Mouse (Mus musculus) lung, adult 2 months (tissue): ENCODE results near the gene Rab39.

Experiments used
- CTCF ChIP-seq: fragments of 200-500 bp; IDR thresholded peaks from 2 replicates; pipeline ENCODE4 v1.5.1; 2011; ENCODE audit warnings: mild to moderate bottlenecking, low read length, control low read depth; ENCODE audit not compliant: insufficient read depth
- POLR2A ChIP-seq: fragments of 200-500 bp; IDR thresholded peaks from 2 replicates; pipeline ENCODE4 v1.6.1; 2011; ENCODE audit warnings: low read depth, mild to moderate bottlenecking, control low read depth, low read length, borderline replicate concordance; ENCODE audit errors: extremely low read depth

DNA sequence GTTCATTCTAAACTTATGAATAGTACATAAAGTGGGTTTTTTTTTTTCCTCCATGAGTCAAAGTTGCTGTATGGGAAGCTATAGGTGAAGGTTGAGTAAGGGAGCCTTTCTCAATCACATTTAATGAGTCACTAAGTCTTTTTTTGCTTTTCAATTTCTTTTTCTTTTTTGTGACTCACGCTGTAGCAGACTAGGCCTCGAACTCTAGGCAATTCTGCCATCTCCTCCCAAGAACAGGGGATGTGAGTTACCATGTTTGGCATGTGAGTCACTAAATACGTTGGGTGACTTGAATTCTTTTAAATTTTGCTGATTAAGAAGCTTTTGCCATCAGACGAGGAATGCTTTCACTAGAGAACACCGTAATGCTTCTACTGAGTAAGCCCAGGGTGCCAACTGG lies 10.2 kb downstream of the Rab39 start:
- TF ChIP-seq CTCF = no peak
- no peak for TF ChIP-seq POLR2A
